In the genomic region with DNA sequence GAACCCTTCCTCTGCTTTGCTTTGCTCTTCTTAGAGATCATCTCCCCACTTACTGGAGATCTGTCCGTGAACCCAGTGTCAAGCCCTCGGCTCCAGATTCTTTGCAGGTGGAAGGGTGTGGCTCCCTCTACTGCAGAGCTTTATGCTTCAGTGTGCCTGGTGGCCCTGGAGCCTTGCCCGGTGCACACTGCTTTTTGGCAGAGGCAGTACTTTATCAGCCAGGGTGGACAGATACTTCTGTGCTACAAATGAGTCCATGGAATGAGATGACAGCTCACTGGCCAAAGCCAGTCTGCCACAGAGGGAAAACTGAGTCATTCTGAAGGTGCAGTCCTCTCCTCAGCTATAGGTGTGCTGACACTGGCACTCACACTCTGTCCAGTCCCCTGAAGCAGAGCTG, we compare ENCODE assay signal across 9 mouse cellular contexts.
DNase-seq lines count a peak whose midpoint lies in the region; ATAC-seq and TF ChIP-seq lines count a peak whose summit lies in the region.
"Had no signal": no experiment of that assay in that cellular context is flagged by ENCODE, and none has a peak within 500 bp of the region (broad histone marks: within the 10 kb centered on the region; RNA-seq: fewer than 3 reads in every experiment).

No protein-coding gene starts in this region.

- H3K27me3 ChIP-seq in kidney, adult 2 months (replicated peaks; ENCODE audit: control insufficient read depth, insufficient read depth, low read length), result no peaks in the 10 kb centered on the region
- H3K27me3 ChIP-seq in kidney, embryonic 14.5 days (ENCODE audit: control insufficient read depth, insufficient read depth, low read length), result no peaks in the 10 kb centered on the region

- H3K27ac ChIP-seq in kidney, adult 2 months (ENCODE audit: insufficient read depth, low read depth, low read length), result no peak overlapping the region
- H3K27ac ChIP-seq in kidney, embryonic 14.5 days (ENCODE audit: low read depth, low read length), result no peak overlapping the region

- TF ChIP-seq CTCF in kidney, adult 2 months (conservative IDR thresholded peaks at IDR 0.05; ENCODE audit: insufficient read depth, insufficient read length, low read depth, low read length), result no peak

- H3K4me1 ChIP-seq in kidney, adult 2 months (ENCODE audit: control insufficient read depth, insufficient read depth, low read length), result no peaks in the 10 kb centered on the region
- peaks cover 3% of the 10 kb centered on the region; the same call in 1 of the 2 replicates for H3K4me1 ChIP-seq in kidney, embryonic 14.5 days (ENCODE audit: control insufficient read depth, insufficient read depth, low read length)

- intact Hi-C loops in heart, postnatal 25 days (cut with DNase I), result no loop called here

- no peaks in the 10 kb centered on the region for H3K36me3 ChIP-seq in kidney, adult 2 months (ENCODE audit: control insufficient read depth, insufficient read depth, low read length)
- H3K36me3 ChIP-seq in kidney, embryonic 14.5 days (ENCODE audit: control insufficient read depth, insufficient read depth, low read length), result no peaks in the 10 kb centered on the region

- no peaks in the 10 kb centered on the region for H3K9me3 ChIP-seq in kidney, embryonic 14.5 days (ENCODE audit: control insufficient read depth, low read length)

- peak; percentile 27 for DNase-seq in kidney, adult 2 months
- DNase-seq in adrenal gland, postnatal 14 days, result peak; percentile 67
- peak; percentile 87 to 90 for DNase-seq in cerebellum, postnatal 36 days
- peak; percentile 18 for DNase-seq in heart, postnatal 25 days (ENCODE audit: low spot score)
- no peak for DNase-seq in right cerebral cortex, postnatal 25 days
- no peak for DNase-seq in layer of hippocampus, postnatal 36 days
- DNase-seq in thymus, postnatal 0 days (ENCODE audit: low spot score), result no peak

- WGBS in kidney, adult 2 months, result 43% methylated on average over 3 of the region's 3 CpGs
- WGBS in kidney, embryonic 14.5 days, result 70% methylated on average over 3 of the region's 3 CpGs

- H3K9ac ChIP-seq in kidney, embryonic 14.5 days (ENCODE audit: low read depth, low read length), result no peak overlapping the region

- H3K4me3 ChIP-seq in kidney, adult 2 months (ENCODE audit: insufficient read depth, low read depth, low read length), result no peak overlapping the region
- H3K4me3 ChIP-seq in kidney, embryonic 14.5 days (ENCODE audit: low read length), result no peak overlapping the region

- ATAC-seq in kidney, embryonic 14.5 days (ENCODE audit: low FRiP score, low TSS enrichment), result no peak
- ATAC-seq: lung, postnatal 0 days had no signal

- no peak for TF ChIP-seq POLR2A in kidney, adult 2 months (IDR thresholded peaks at IDR 0.05; ENCODE audit: low read depth, low read length)

- no peak overlapping the region for H3K4me2 ChIP-seq in kidney, embryonic 14.5 days (replicated peaks; ENCODE audit: low read depth, low read length)

Comparison
In these comparisons a context has a peak if more than half of its experiments do, and no peak if none do; other contexts are left out.
1. DNase-seq: peak in kidney, adult 2 months (single experiment), adrenal gland, postnatal 14 days (single experiment), cerebellum, postnatal 36 days (2 of 2) and heart, postnatal 25 days (single experiment); none in right cerebral cortex, postnatal 25 days (single experiment), layer of hippocampus, postnatal 36 days (0 of 2) and thymus, postnatal 0 days (single experiment).